Mouse (Mus musculus): ENCODE measurements around the gene Neurod2. TPM values are rescaled to one million over a fixed set of nuclear protein-coding genes. Genes with fewer than 3 reads are reported as not detected.

Neurod2 gene
- polyA plus RNA-seq (2021; fragmentation: Nextera tagmentation) = 12.4 and 14.7 TPM in 2 replicates
- long read RNA-seq, experiment 1, transcript Neurod2-201 (2 exons, 3,142 nt) = major isoform, 13 of 57 reads
- long read RNA-seq, experiment 1, partial matches to known transcripts = 0 of 57 reads
- long read RNA-seq, experiment 1, other reads (novel, unspliced or antisense) = 44 of 57 reads
- long read RNA-seq, experiment 2, transcript Neurod2-201 (2 exons, 3,142 nt) = major isoform, 95 of 135 reads
- long read RNA-seq, experiment 2, partial matches to known transcripts = 0 of 135 reads
- long read RNA-seq, experiment 2, other reads (novel, unspliced or antisense) = 40 of 135 reads

GRCm38 (mm10) chr11:98329081-98329959 is at the start of gene Neurod2:
TSS of gene Neurod2 (minus strand) at chr11:98329648.

GRCm38 (mm10) chr11:98358161-98359083 is 29.0 kb upstream of the Neurod2 start, which contains the start of gene Stard3:
TSS of gene Stard3 (plus strand) at chr11:98358368.

GRCm38 (mm10) chr11:98348083-98348961 is 18.9 kb upstream of the Neurod2 start, which contains the start of gene Ppp1r1b:
TSS of gene Ppp1r1b (plus strand) at chr11:98348404.

Other genes starting within 250 kb of the Neurod2 start
- 5.7 and 6.6 TPM in 2 replicates for gene Fbxl20, start 179.2 kb downstream of the Neurod2 start, polyA plus RNA-seq (2021; fragmentation: Nextera tagmentation)
- gene Med1, start 136.4 kb downstream of the Neurod2 start, polyA plus RNA-seq (2021; fragmentation: Nextera tagmentation) = 28.3 and 34.2 TPM in 2 replicates
- gene Cdk12, start 126.6 kb downstream of the Neurod2 start, polyA plus RNA-seq (2021; fragmentation: Nextera tagmentation) = 1.9 and 2.0 TPM in 2 replicates
- gene Ppp1r1b, start 18.8 kb upstream of the Neurod2 start, polyA plus RNA-seq (2021; fragmentation: Nextera tagmentation) = 42.9 and 70.1 TPM in 2 replicates
- 37.0 and 39.2 TPM in 2 replicates for gene Stard3, start 28.7 kb upstream of the Neurod2 start, polyA plus RNA-seq (2021; fragmentation: Nextera tagmentation)
- gene Tcap, start 54.2 kb upstream of the Neurod2 start, polyA plus RNA-seq (2021; fragmentation: Nextera tagmentation) = 1.6 and 2.1 TPM in 2 replicates
- 0.31 and 0.41 TPM in 2 replicates for gene Pnmt, start 56.8 kb upstream of the Neurod2 start, polyA plus RNA-seq (2021; fragmentation: Nextera tagmentation)
- gene Pgap3, start 70.8 kb upstream of the Neurod2 start, polyA plus RNA-seq (2021; fragmentation: Nextera tagmentation) = 1.9 and 2.3 TPM in 2 replicates
- 1.2 and 2.0 TPM in 2 replicates for gene Erbb2, start 82.8 kb upstream of the Neurod2 start, polyA plus RNA-seq (2021; fragmentation: Nextera tagmentation)
- gene Mien1, start 109.3 kb upstream of the Neurod2 start, polyA plus RNA-seq (2021; fragmentation: Nextera tagmentation) = 231 and 239 TPM in 2 replicates
- 1.1 and 1.7 TPM in 2 replicates for gene Grb7, start 116.7 kb upstream of the Neurod2 start, polyA plus RNA-seq (2021; fragmentation: Nextera tagmentation)
- not detected in 2 replicates for gene Ikzf3, start 216.4 kb upstream of the Neurod2 start, polyA plus RNA-seq (2021; fragmentation: Nextera tagmentation)
- 0.19 TPM in 1 of 2 replicates, not detected in the other for gene Zpbp2, start 221.4 kb upstream of the Neurod2 start, polyA plus RNA-seq (2021; fragmentation: Nextera tagmentation)

Measured in layer of hippocampus, adult 6 months (tissue).